Mouse (Mus musculus) lung, adult 2 months (tissue): Measurements from ENCODE around the gene Ncor2. TPM values are rescaled to one million over a fixed set of nuclear protein-coding genes. Genes with fewer than 3 reads are reported as not detected.

Source experiments
- DNase-seq: peaks from one replicate; pipeline ENCODE4 v3.0.0; 2022
- H3K4me1 ChIP-seq: fragments of 200-500 bp; 2 replicates; pipeline ENCODE4 v1.6.1; 2011; ENCODE audit warnings: low read length; ENCODE audit not compliant: control insufficient read depth, insufficient read depth
- H3K4me3 ChIP-seq: fragments of 200-500 bp; replicated peaks from 2 replicates; pipeline ENCODE3; 2011; ENCODE audit warnings: low read depth, mild to moderate bottlenecking, control low read depth, low read length; ENCODE audit errors: extremely low read depth
- CTCF ChIP-seq: fragments of 200-500 bp; IDR thresholded peaks from 2 replicates; pipeline ENCODE4 v1.5.1; 2011; ENCODE audit warnings: mild to moderate bottlenecking, low read length, control low read depth; ENCODE audit not compliant: insufficient read depth
- POLR2A ChIP-seq: fragments of 200-500 bp; IDR thresholded peaks from 2 replicates; pipeline ENCODE4 v1.6.1; 2011; ENCODE audit warnings: low read depth, mild to moderate bottlenecking, control low read depth, low read length, borderline replicate concordance; ENCODE audit errors: extremely low read depth
- whole genome bisulfite sequencing: fragments of 180-500 bp; shearing (Covaris S2); methylation state at CpG from one replicate; pipeline ENCODE4 v1.1.7; 2018; 5-methylcytosine and 5-hydroxymethylcytosine counted together
- polyA plus RNA-seq: library from polyadenylated mRNA; depleted of rRNA; stranded (reverse); fragments of >200 nt; gene quantifications from 2 replicates; pipeline ENCODE4 v1.2.3, GENCODE M21; 2012

The Ncor2 gene
- polyA plus RNA-seq, 1 experiment: 78.9 TPM

- TF ChIP-seq CTCF: no peak
- TF ChIP-seq POLR2A: no peak
- Histone ChIP-seq H3K4me1 (peaks cover 26% of the 10 kb centered on the region), H3K4me3 (no peak overlapping the region)
- 80% methylated on average over 8 of the region's 8 CpGs for WGBS
- no peak for DNase-seq
Measured at GRCm38 (mm10) chr5:125073896-125074295, 105.1 kb downstream of the Ncor2 start.

GRCm38 (mm10) chr5:125073335-125073734 lies 105.7 kb downstream of the Ncor2 start:
- Histone ChIP-seq H3K4me3 (no peak overlapping the region), H3K4me1 (peaks cover 26% of the 10 kb centered on the region)
- 93% methylated on average over 4 of the region's 4 CpGs for WGBS
- no peak for DNase-seq
- TF ChIP-seq POLR2A (no peak), CTCF (no peak)

GRCm38 (mm10) chr5:125072425-125072824 lies 106.6 kb downstream of the Ncor2 start:
- H3K4me3 ChIP-seq: no peak overlapping the region
- DNase-seq: no peak
- H3K4me1 ChIP-seq: peaks cover 26% of the 10 kb centered on the region
- WGBS: 33% methylated on average over 7 of the region's 7 CpGs
- no peak for TF ChIP-seq POLR2A
- TF ChIP-seq CTCF: no peak

GRCm38 (mm10) chr5:125071919-125072318 lies 107.1 kb downstream of the Ncor2 start:
- TF ChIP-seq POLR2A: no peak
- TF ChIP-seq CTCF: no peak
- no peak for DNase-seq
- peaks cover 26% of the 10 kb centered on the region for H3K4me1 ChIP-seq
- WGBS: 6% methylated on average over 4 of the region's 4 CpGs
- H3K4me3 ChIP-seq: no peak overlapping the region

- TF ChIP-seq POLR2A (no peak), CTCF (no peak)
- Histone ChIP-seq H3K4me3 (no peak overlapping the region), H3K4me1 (peaks cover 26% of the 10 kb centered on the region)
- WGBS: 44% methylated on average over 2 of the region's 2 CpGs
- DNase-seq: no peak
Measured at GRCm38 (mm10) chr5:125070399-125070798, 108.6 kb downstream of the Ncor2 start.

GRCm38 (mm10) chr5:125069916-125070315 lies 109.1 kb downstream of the Ncor2 start:
- H3K4me3 ChIP-seq: no peak overlapping the region
- H3K4me1 ChIP-seq: peaks cover 26% of the 10 kb centered on the region
- WGBS: 69% methylated on average over 5 of the region's 5 CpGs
- no peak for TF ChIP-seq POLR2A
- no peak for TF ChIP-seq CTCF
- no peak for DNase-seq

GRCm38 (mm10) chr5:125069426-125069825 lies 109.6 kb downstream of the Ncor2 start:
- WGBS: 67% methylated on average over 5 of the region's 5 CpGs
- Histone ChIP-seq H3K4me3 (no peak overlapping the region), H3K4me1 (peaks cover 26% of the 10 kb centered on the region)
- no peak for DNase-seq
- TF ChIP-seq CTCF (no peak), POLR2A (no peak)

- TF ChIP-seq POLR2A: no peak
- no peak for TF ChIP-seq CTCF
- no peak for DNase-seq
- WGBS: 72% methylated on average over 16 of the region's 16 CpGs
- Histone ChIP-seq H3K4me1 (peaks cover 26% of the 10 kb centered on the region), H3K4me3 (no peak overlapping the region)
Measured at GRCm38 (mm10) chr5:125068371-125068951, 110.6 kb downstream of the Ncor2 start.

- TF ChIP-seq CTCF: no peak
- no peak for TF ChIP-seq POLR2A
- H3K4me3 ChIP-seq: no peak overlapping the region
- no peak for DNase-seq
- peaks cover 25% of the 10 kb centered on the region for H3K4me1 ChIP-seq
- 82% methylated on average over 14 of the region's 14 CpGs for WGBS
Measured at GRCm38 (mm10) chr5:125067673-125068072, 111.3 kb downstream of the Ncor2 start.

- peak; percentile 84 for DNase-seq
- H3K4me1 ChIP-seq: peaks cover 16% of the 10 kb centered on the region
- H3K4me3 ChIP-seq: no peak overlapping the region
- TF ChIP-seq POLR2A (no peak), CTCF (peak; percentile 99)
- 88% methylated on average over 13 of the region's 13 CpGs for WGBS
Measured at GRCm38 (mm10) chr5:125066479-125067471, 112.2 kb downstream of the Ncor2 start.
